Mouse (Mus musculus) olfactory bulb, adult 2 months (tissue): ENCODE data around the gene Scamp3.

Experiments
- CTCF ChIP-seq: fragments of 200-500 bp; IDR thresholded peaks from 2 replicates; pipeline ENCODE4 v1.5.1; 2012; ENCODE audit warnings: low read depth, mild to moderate bottlenecking, low read length, moderate library complexity; ENCODE audit not compliant: insufficient read depth
- POLR2A ChIP-seq: fragments of 200-500 bp; IDR thresholded peaks from 2 replicates; pipeline ENCODE4 v1.6.1; 2012; ENCODE audit warnings: mild to moderate bottlenecking, low read depth, low read length, moderate library complexity; ENCODE audit not compliant: insufficient read depth

- TF ChIP-seq CTCF (no peak), POLR2A (no peak)
Observed at GRCm38 (mm10) chr3:89147979-89148311, 29.3 kb upstream of the Scamp3 start.
